Mouse (Mus musculus) forebrain, embryonic 11.5 days (tissue): ENCODE results near the gene Rae1. TPM values are rescaled to one million over a fixed set of nuclear protein-coding genes. Genes with fewer than 3 reads are reported as not detected.

ENCODE experiments used
- ATAC-seq: fragments of 200-750 bp; cut with Nextera tagmentation; replicated peaks from 2 replicates; pipeline ENCODE4 v1.8.0; 2017; ENCODE audit warnings: moderate TSS enrichment; ENCODE audit not compliant: low FRiP score
- DNase-seq: peaks from one replicate; pipeline ENCODE4 v3.0.0-alpha.2; 2017; ENCODE audit warnings: low spot score
- H3K27ac ChIP-seq: fragments of 300-500 bp; sonication (generic); 2 replicates; pipeline ENCODE4 v1.5.1; 2014; ENCODE audit warnings: low read depth, low read length
- H3K27me3 ChIP-seq: fragments of 300-500 bp; sonication (generic); 2 replicates; pipeline ENCODE4 v1.6.1; 2014; ENCODE audit warnings: mild to moderate bottlenecking, low read length, mixed read lengths; ENCODE audit not compliant: control insufficient read depth, insufficient read depth
- H3K36me3 ChIP-seq: fragments of 300-500 bp; sonication (generic); 2 replicates; pipeline ENCODE4 v1.6.1; 2014; ENCODE audit warnings: mild to moderate bottlenecking, low read length, moderate library complexity, mixed read lengths; ENCODE audit not compliant: control insufficient read depth, insufficient read depth
- H3K4me1 ChIP-seq: fragments of 300-500 bp; sonication (generic); replicated peaks from 2 replicates; pipeline ENCODE4 v1.6.1; 2014; ENCODE audit warnings: low read length, mixed read lengths; ENCODE audit not compliant: control insufficient read depth, insufficient read depth
- H3K4me2 ChIP-seq: fragments of 300-500 bp; sonication (generic); 2 replicates; pipeline ENCODE4 v1.6.1; 2014; ENCODE audit warnings: low read depth, mild to moderate bottlenecking, low read length, moderate library complexity, mixed read lengths; ENCODE audit not compliant: severe bottlenecking
- H3K4me3 ChIP-seq: fragments of 300-500 bp; sonication (generic); 2 replicates; pipeline ENCODE4 v1.5.1; 2014; ENCODE audit warnings: low read depth, low read length
- H3K9ac ChIP-seq: fragments of 300-500 bp; sonication (generic); 2 replicates; pipeline ENCODE4 v1.6.1; 2014; ENCODE audit warnings: low read length
- H3K9me3 ChIP-seq: fragments of 300-500 bp; sonication (generic); 2 replicates; pipeline ENCODE4 v1.6.1; 2016; ENCODE audit warnings: low read length, mixed read lengths; ENCODE audit not compliant: control insufficient read depth
- WGBS: fragments of 180-500 bp; shearing (Covaris S2); extraction: QIAGEN DNeasy Blood & Tissue Kit; methylation state at CpG from one replicate; pipeline ENCODE4 v1.1.7; 2014; 5-methylcytosine and 5-hydroxymethylcytosine counted together
- polyA plus RNA-seq: library from polyadenylated mRNA; unstranded; fragments of >200 nt; fragmentation: Nextera tagmentation; extraction: Ambion mirVana; gene quantifications from 2 replicates; pipeline ENCODE4 v1.2.1, GENCODE M21; 2014

Gene Rae1
- polyA plus RNA-seq, 1 experiment from 2014 or later = 148 TPM

GRCm38 (mm10) chr2:173061443-173062351 lies 61.8 kb downstream of the Rae1 start:
- no peak overlapping the region for H3K27ac ChIP-seq
- ATAC-seq (no peak), DNase-seq (no peak)
- no peak overlapping the region for H3K9ac ChIP-seq
- H3K9me3 ChIP-seq = no peaks in the 10 kb centered on the region
- H3K27me3 ChIP-seq = no peaks in the 10 kb centered on the region
- no peaks in the 10 kb centered on the region for H3K36me3 ChIP-seq
- peaks cover 4% of the 10 kb centered on the region; the same call in 1 of the 2 replicates for H3K4me1 ChIP-seq
- H3K4me3 ChIP-seq = no peak overlapping the region
- no peak overlapping the region for H3K4me2 ChIP-seq
- WGBS = 75% methylated on average over 15 of the region's 15 CpGs

- Histone ChIP-seq H3K4me2 (no peak overlapping the region), H3K4me1 (peaks cover 3% of the 10 kb centered on the region; the same call in 1 of the 2 replicates), H3K36me3 (no peaks in the 10 kb centered on the region), H3K27me3 (no peaks in the 10 kb centered on the region), H3K9me3 (no peaks in the 10 kb centered on the region), H3K9ac (no peak overlapping the region), H3K4me3 (no peak overlapping the region), H3K27ac (no peak overlapping the region)
- DNase-seq (no peak), ATAC-seq (no peak)
- WGBS = 89% methylated on average over 1 of the region's 1 CpGs
Measured at GRCm38 (mm10) chr2:173063219-173063618, 63.3 kb downstream of the Rae1 start.

GRCm38 (mm10) chr2:173064864-173065263 lies 64.9 kb downstream of the Rae1 start:
- H3K4me1 ChIP-seq = no peaks in the 10 kb centered on the region
- H3K9ac ChIP-seq = no peak overlapping the region
- H3K27ac ChIP-seq = no peak overlapping the region
- DNase-seq (no peak), ATAC-seq (no peak)
- 93% methylated on average over 2 of the region's 2 CpGs for WGBS
- no peak overlapping the region for H3K4me2 ChIP-seq
- no peak overlapping the region for H3K4me3 ChIP-seq
- no peaks in the 10 kb centered on the region for H3K27me3 ChIP-seq
- H3K36me3 ChIP-seq = no peaks in the 10 kb centered on the region
- H3K9me3 ChIP-seq = no peaks in the 10 kb centered on the region

Other genes with a start within 250 kb of the Rae1 start
- gene Bmp7, start 59.8 kb upstream of the Rae1 start, polyA plus RNA-seq = 18.8 and 20.7 TPM in 2 replicates
- gene Spo11, start 22.4 kb upstream of the Rae1 start, polyA plus RNA-seq = 0.47 and 0.71 TPM in 2 replicates
- gene Rbm38, start 20.4 kb downstream of the Rae1 start, polyA plus RNA-seq = 111 and 115 TPM in 2 replicates
- 0.08 TPM in 1 of 2 replicates, not detected in the other for gene Ctcfl, start 119.4 kb downstream of the Rae1 start, polyA plus RNA-seq
- not detected in 2 replicates for gene Pck1, start 152.9 kb downstream of the Rae1 start, polyA plus RNA-seq
- gene Zbp1, start 218.8 kb downstream of the Rae1 start, polyA plus RNA-seq = not detected in 2 replicates